Mouse (Mus musculus): ENCODE results near the gene Gm26657. TPM values are rescaled to one million over a fixed set of nuclear protein-coding genes. Genes with fewer than 3 reads are reported as not detected.

Gm26657 gene
- polyA plus RNA-seq, 1 experiment from 2014 or later: not detected

Other genes starting within 250 kb of the Gm26657 start
- not detected in 2 replicates for gene Actl7b, start 1.4 kb downstream of the Gm26657 start, polyA plus RNA-seq (2014; fragmentation: Nextera tagmentation; extraction: Ambion mirVana)
- gene Actl7a, start 3.3 kb downstream of the Gm26657 start, polyA plus RNA-seq (2014; fragmentation: Nextera tagmentation; extraction: Ambion mirVana): not detected in 2 replicates
- gene Elp1, start 62.3 kb downstream of the Gm26657 start, polyA plus RNA-seq (2014; fragmentation: Nextera tagmentation; extraction: Ambion mirVana): 82.5 and 83.0 TPM in 2 replicates
- 18.3 and 19.5 TPM in 2 replicates for gene Fam206a, start 62.3 kb downstream of the Gm26657 start, polyA plus RNA-seq (2014; fragmentation: Nextera tagmentation; extraction: Ambion mirVana)
- 12.2 and 16.7 TPM in 2 replicates for gene Ctnnal1, start 125.1 kb downstream of the Gm26657 start, polyA plus RNA-seq (2014; fragmentation: Nextera tagmentation; extraction: Ambion mirVana)
- gene Tmem245, start 207.4 kb downstream of the Gm26657 start, polyA plus RNA-seq (2014; fragmentation: Nextera tagmentation; extraction: Ambion mirVana): 10.2 and 10.5 TPM in 2 replicates